Mouse (Mus musculus) left cerebral cortex, adult 2 months (tissue): ENCODE measurements around the gene Kndc1. TPM values are rescaled to one million over a fixed set of nuclear protein-coding genes. Genes with fewer than 3 reads are reported as not detected.

Source experiments
- DNase-seq, 2 experiments: peaks; one replicate each; pipeline ENCODE4 v3.0.0; 2021 to 2022; ENCODE audit warnings: low spot score in 2 of 2, mixed read lengths in 1 of 2; ENCODE audit errors: extremely low spot score in 1 of 2
- H3K27ac ChIP-seq: fragments of 200-600 bp; 2 replicates; pipeline ENCODE4 v1.8.1; 2022
- H3K4me3 ChIP-seq: fragments of 200-600 bp; 2 replicates; pipeline ENCODE4 v1.8.1; 2022
- CTCF ChIP-seq: fragments of 200-600 bp; IDR thresholded peaks from 2 replicates; pipeline ENCODE4 v1.8.1; 2022; ENCODE audit warnings: antibody characterized with exemption, mild to moderate bottlenecking, moderate library complexity
- intact Hi-C: fragments of 180-260 bp; cut with DNase I; formaldehyde crosslinking; loops from one replicate; pipeline ENCODE4 v1.15.1; 2025
- long read RNA-seq, 2 experiments: library from polyadenylated mRNA; stranded (forward); transcript quantifications; one replicate each; pipeline ENCODE4 v2.0.0; 2021; ENCODE audit warnings: borderline mapping rate in 2 of 2
- total RNA-seq, 2 experiments: library from RNA; stranded (reverse); gene quantifications; 2 replicates each; pipeline ENCODE4 v1.2.3; 2021

Gene Kndc1
- 10 to 100 TPM; 77.7 to 80.4 TPM for total RNA-seq
- long read RNA-seq, experiment 1, full-length matches to known transcripts: 23 of 48 reads
- long read RNA-seq, experiment 1, partial matches to known transcripts: 17 of 48 reads
- long read RNA-seq, experiment 1, other reads (novel, unspliced or antisense): 8 of 48 reads
- long read RNA-seq, experiment 2, full-length matches to known transcripts: 27 of 65 reads
- long read RNA-seq, experiment 2, partial matches to known transcripts: 29 of 65 reads
- long read RNA-seq, experiment 2, other reads (novel, unspliced or antisense): 9 of 65 reads

GRCm38 (mm10) chr7:139894655-139895557 is at the start of gene Kndc1:
Gene Kndc1 (plus strand): TSS chr7:139894696.
- Histone ChIP-seq H3K27ac (peak within 1 kb of the TSS; percentile 87), H3K4me3 (peak within 1 kb of the TSS; percentile 79)
- TF ChIP-seq CTCF: no peak; the same call in 1 of the 2 replicates
- DNase-seq: peak; percentile 82 to 84
- intact Hi-C loops: no loop called here

- TF ChIP-seq CTCF: peak; percentile 35
- intact Hi-C loops: no loop called here
- DNase-seq: no peak
- Histone ChIP-seq H3K4me3 (no peak overlapping the region), H3K27ac (no peak overlapping the region)
Measured at GRCm38 (mm10) chr7:139845101-139845500, 49.4 kb upstream of the Kndc1 start.

GRCm38 (mm10) chr7:139850152-139850551 is 44.3 kb upstream of the Kndc1 start:
- Histone ChIP-seq H3K27ac (peak overlapping the region; percentile 56), H3K4me3 (no peak overlapping the region)
- intact Hi-C loops: no loop called here
- peak in 1 of 2 experiments; percentile 36 for DNase-seq
- TF ChIP-seq CTCF: no peak

GRCm38 (mm10) chr7:139850677-139851076 is 43.8 kb upstream of the Kndc1 start:
- intact Hi-C loops: no loop called here
- DNase-seq: no peak
- no peak for TF ChIP-seq CTCF
- Histone ChIP-seq H3K4me3 (no peak overlapping the region), H3K27ac (peak overlapping the region; percentile 56)

- DNase-seq: peak; percentile 63
- TF ChIP-seq CTCF: no peak
- intact Hi-C loops: no loop called here
- no peak overlapping the region for H3K4me3 ChIP-seq
- H3K27ac ChIP-seq: peak overlapping the region; percentile 69
Measured at GRCm38 (mm10) chr7:139851098-139851497, 43.4 kb upstream of the Kndc1 start.

DNA sequence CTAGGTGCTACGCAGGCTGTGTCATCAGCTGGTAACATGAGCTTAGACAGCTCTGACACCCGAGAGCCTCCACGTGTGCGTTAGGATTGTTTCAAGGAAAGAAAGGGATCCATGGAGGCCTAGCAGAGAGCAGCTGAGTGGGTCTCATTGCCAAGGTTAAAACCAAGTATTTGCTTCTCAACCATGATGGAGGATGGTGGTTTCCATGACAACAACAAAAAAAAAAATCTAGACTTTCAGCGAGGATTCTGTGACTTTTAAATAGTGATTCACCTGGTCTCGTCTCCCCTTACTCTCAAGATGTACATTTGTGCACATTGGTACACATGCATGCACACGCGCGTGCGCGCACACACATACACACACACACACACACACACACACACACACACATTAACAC is 39.2 kb upstream of the Kndc1 start:
- Histone ChIP-seq H3K27ac (no peak overlapping the region), H3K4me3 (no peak overlapping the region)
- intact Hi-C loops: no loop called here
- no peak for TF ChIP-seq CTCF
- DNase-seq: no peak

- intact Hi-C loops: loop anchor here (1.0 kb wide), 2 partner anchors 158 to 213 kb away; no protein-coding TSS in a partner anchor
- Histone ChIP-seq H3K27ac (no peak overlapping the region), H3K4me3 (no peak overlapping the region)
- DNase-seq: peak; percentile 72 to 84
- peak; percentile 95 for TF ChIP-seq CTCF
Measured at GRCm38 (mm10) chr7:139861411-139861810, 33.1 kb upstream of the Kndc1 start.

DNA sequence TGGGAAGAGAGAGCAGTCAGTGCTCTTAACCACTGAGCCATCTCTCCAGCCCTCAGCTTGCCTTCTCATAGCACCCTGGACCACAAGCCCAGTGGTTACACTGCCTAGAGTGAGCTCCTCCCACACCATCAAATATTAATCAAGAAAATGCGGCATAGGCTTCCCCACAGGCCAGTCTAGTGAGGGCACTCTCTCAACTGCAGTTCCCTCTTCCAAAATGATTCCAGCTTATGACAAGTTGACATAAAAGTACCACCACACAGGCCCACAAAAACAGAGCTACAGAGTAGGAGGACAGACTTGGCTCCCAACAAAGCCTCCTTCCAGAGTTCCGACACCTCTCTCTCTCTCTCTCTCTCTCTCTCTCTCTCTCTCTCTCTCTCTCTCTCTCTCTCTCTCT is 31.4 kb upstream of the Kndc1 start:
- intact Hi-C loops: no loop called here
- H3K4me3 ChIP-seq: no peak overlapping the region
- H3K27ac ChIP-seq: no peak overlapping the region
- no peak for TF ChIP-seq CTCF
- no peak for DNase-seq

DNA sequence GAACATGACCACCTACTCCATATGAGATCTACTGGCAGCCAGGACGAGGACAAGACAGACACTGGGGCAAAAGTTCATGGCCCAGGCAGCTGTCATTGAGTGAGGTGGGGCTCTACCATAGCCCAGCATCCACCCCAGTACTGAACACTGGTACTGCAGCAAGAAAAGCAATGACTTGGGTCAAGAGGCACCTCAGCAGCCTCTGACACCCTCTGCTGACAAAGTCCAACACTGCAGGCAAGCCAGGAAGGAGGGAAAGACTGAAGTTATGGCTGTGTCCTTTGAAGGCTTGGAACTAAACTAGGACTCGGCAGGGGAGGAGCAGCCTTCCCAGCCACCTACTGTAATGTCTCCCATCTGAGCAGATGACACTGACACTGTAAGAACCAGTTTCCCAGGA is 30.2 kb upstream of the Kndc1 start:
- DNase-seq: no peak
- intact Hi-C loops: no loop called here

GRCm38 (mm10) chr7:139864871-139865270 is 29.6 kb upstream of the Kndc1 start:
- no peak for TF ChIP-seq CTCF
- DNase-seq: no peak
- Histone ChIP-seq H3K4me3 (no peak overlapping the region), H3K27ac (no peak overlapping the region)
- intact Hi-C loops: no loop called here

More for the DNA sequence above, 30.2 kb upstream of the Kndc1 start:
- H3K4me3 ChIP-seq: no peak overlapping the region
- H3K27ac ChIP-seq: no peak overlapping the region
- TF ChIP-seq CTCF: peak; percentile 48

- TF ChIP-seq CTCF: no peak
- intact Hi-C loops: no loop called here
- no peak overlapping the region for H3K27ac ChIP-seq
- no peak for DNase-seq
- H3K4me3 ChIP-seq: no peak overlapping the region
Measured at GRCm38 (mm10) chr7:139871014-139871413, 23.5 kb upstream of the Kndc1 start.

GRCm38 (mm10) chr7:139877167-139877792 is 17.2 kb upstream of the Kndc1 start:
- TF ChIP-seq CTCF: peak; percentile 81
- peak; percentile 59 to 68 for DNase-seq
- peak overlapping the region; percentile 63; the same call in 1 of the 2 replicates for H3K27ac ChIP-seq
- no peak overlapping the region for H3K4me3 ChIP-seq
- intact Hi-C loops: loop anchor here (5.0 kb wide), 2 partner anchors 175 to 230 kb away; no protein-coding TSS in a partner anchor
